Mouse (Mus musculus) liver, embryonic 14.5 days (tissue): ENCODE data around the gene Dnajc5g.

ENCODE experiments used
- CTCF ChIP-seq: IDR thresholded peaks from 2 replicates; pipeline ENCODE4 v1.5.1; 2016; ENCODE audit warnings: antibody characterized with exemption, low read depth, control low read depth
- EP300 ChIP-seq: IDR thresholded peaks from 2 replicates; pipeline ENCODE4 v1.6.1; 2016; ENCODE audit warnings: antibody characterized with exemption, low read depth

- TF ChIP-seq EP300 = no peak
- no peak for TF ChIP-seq CTCF
Measured at GRCm38 (mm10) chr5:31069810-31070209, 36.3 kb upstream of the Dnajc5g start.
